Mouse (Mus musculus) testis, adult 2 months (tissue): Measurements from ENCODE around the gene Diras2. TPM values are rescaled to one million over a fixed set of nuclear protein-coding genes. Genes with fewer than 3 reads are reported as not detected.

ENCODE experiments used
- H3K27ac ChIP-seq: fragments of 200-500 bp; 2 replicates; pipeline ENCODE4 v1.5.1; 2012; ENCODE audit warnings: low read depth, low read length; ENCODE audit not compliant: control insufficient read depth, insufficient read depth
- H3K27me3 ChIP-seq: fragments of 200-500 bp; 2 replicates; pipeline ENCODE4 v1.6.1; 2012; ENCODE audit warnings: mild to moderate bottlenecking, low read length, moderate library complexity; ENCODE audit not compliant: control insufficient read depth, insufficient read depth
- H3K36me3 ChIP-seq: fragments of 200-500 bp; 2 replicates; pipeline ENCODE4 v1.6.1; 2012; ENCODE audit warnings: mild to moderate bottlenecking, low read length; ENCODE audit not compliant: control insufficient read depth, insufficient read depth
- H3K4me1 ChIP-seq: fragments of 200-500 bp; 2 replicates; pipeline ENCODE4 v1.6.1; 2012; ENCODE audit warnings: low read length; ENCODE audit not compliant: control insufficient read depth, insufficient read depth
- H3K4me3 ChIP-seq: fragments of 200-500 bp; 2 replicates; pipeline ENCODE4 v1.5.1; 2012; ENCODE audit warnings: low read depth, mild to moderate bottlenecking, low read length, moderate library complexity, mixed read lengths; ENCODE audit not compliant: control insufficient read depth
- CTCF ChIP-seq: fragments of 200-500 bp; IDR thresholded peaks from 2 replicates; pipeline ENCODE4 v1.5.1; 2012; ENCODE audit warnings: low read depth, mild to moderate bottlenecking, inconsistent platforms, low read length, moderate library complexity; ENCODE audit not compliant: control insufficient read depth, insufficient read depth, insufficient replicate concordance
- POLR2A ChIP-seq: fragments of 200-500 bp; IDR thresholded peaks from 2 replicates; pipeline ENCODE4 v1.6.1; 2012; ENCODE audit warnings: low read depth, mild to moderate bottlenecking, inconsistent platforms, low read length, moderate library complexity; ENCODE audit not compliant: control insufficient read depth
- polyA plus RNA-seq: library from polyadenylated mRNA; depleted of rRNA; stranded (reverse); fragments of >200 nt; gene quantifications from 2 replicates; pipeline ENCODE4 v1.2.3, GENCODE M21; 2012

Gene Diras2
- polyA plus RNA-seq, 1 experiment = 2.4 TPM

DNA sequence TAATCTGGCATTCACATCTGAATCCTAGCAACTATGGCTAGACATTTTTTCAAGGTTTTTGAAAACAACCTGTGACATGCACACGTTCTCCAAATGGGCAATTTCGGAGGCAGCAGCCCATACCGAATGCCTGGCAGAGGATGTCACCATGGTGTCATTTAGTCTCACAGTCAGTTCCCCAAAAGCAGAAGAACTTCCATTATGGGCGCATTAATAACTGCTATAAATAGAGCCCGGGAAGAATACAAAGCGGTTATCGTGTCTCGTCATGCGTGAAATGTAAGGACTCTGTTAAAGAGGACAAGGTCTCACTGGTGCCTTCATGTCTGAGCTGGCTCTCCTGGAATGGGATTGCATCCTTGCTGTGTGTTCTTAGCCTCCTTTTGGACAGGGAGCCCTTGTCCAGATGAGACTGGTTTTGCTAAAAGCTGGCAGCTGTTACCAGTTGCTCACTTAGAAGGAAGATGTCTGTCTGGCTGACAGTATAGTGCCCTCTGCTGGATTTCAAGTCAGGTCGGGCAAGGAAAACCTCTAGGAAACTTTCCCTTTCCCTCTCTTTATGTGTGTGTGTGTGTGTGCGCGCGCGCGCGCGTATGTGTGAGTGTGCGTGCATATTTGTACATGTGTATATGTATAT is 34.1 kb upstream of the Diras2 start:
- no peaks in the 10 kb centered on the region for H3K4me1 ChIP-seq
- no peak overlapping the region for H3K4me3 ChIP-seq
- H3K36me3 ChIP-seq = no peaks in the 10 kb centered on the region
- H3K27me3 ChIP-seq = no peaks in the 10 kb centered on the region
- no peak overlapping the region for H3K27ac ChIP-seq
- no peak for TF ChIP-seq POLR2A
- no peak for TF ChIP-seq CTCF

DNA sequence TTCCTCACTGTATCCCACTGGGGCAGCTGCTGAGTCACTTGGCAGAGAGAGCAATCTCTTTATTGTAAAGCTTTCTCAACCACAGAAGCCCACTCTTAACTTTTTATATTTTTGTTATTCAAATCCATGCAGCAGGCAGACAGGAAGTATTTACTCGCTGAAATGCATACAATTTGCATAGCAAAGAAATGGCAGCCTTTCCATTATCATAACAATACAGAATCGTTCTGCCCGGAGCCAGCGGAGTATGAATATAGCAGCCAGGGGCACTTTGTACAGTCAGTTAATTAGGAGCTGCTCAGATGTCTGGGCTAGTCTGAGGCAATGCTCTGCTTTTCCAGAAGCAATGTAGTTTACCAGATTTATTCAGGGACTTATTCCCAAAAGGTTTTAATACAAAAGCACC is 31.1 kb upstream of the Diras2 start:
- H3K4me1 ChIP-seq = no peaks in the 10 kb centered on the region
- H3K4me3 ChIP-seq = no peak overlapping the region
- no peaks in the 10 kb centered on the region for H3K27me3 ChIP-seq
- no peak for TF ChIP-seq CTCF
- TF ChIP-seq POLR2A = no peak
- no peak overlapping the region for H3K27ac ChIP-seq
- H3K36me3 ChIP-seq = no peaks in the 10 kb centered on the region

DNA sequence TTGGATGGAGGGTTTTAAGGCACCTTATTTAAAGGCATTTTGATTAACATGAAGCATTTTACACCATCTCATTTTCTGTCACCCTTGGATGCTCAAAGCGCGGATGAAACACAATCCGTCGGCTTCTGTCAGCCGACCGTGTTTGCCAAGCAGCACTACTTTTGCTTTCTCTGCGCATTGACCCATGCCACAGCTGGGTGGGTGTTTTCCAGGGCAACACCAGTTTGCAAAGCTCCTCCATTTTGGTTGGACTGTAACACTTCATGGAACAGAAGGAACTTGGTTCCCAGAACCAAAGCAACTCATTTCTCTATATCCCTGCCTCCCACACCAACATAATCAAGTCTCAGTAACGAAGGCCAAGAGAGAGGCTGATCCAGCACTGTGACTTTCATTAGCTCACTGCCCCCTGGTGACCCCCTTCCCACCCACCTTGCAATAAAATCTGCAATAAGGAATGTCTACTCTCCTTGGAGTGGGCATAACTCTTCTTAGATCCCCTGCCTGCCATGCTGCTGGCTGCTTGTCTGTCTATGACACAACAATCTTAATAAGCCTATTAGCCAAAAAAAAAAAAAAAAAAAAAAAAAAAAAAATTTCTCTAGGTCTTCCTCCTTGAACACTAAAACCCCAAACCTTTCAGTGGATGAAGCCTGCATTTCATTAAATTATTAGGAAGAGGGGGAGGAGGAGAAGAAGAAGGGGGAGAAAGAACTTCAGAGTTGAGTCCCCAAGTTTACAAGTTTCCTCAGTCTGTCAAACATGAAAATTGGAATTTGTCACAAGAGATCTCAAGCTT is 30.5 kb upstream of the Diras2 start:
- no peak overlapping the region for H3K4me3 ChIP-seq
- no peaks in the 10 kb centered on the region for H3K4me1 ChIP-seq
- no peaks in the 10 kb centered on the region for H3K36me3 ChIP-seq
- H3K27me3 ChIP-seq = no peaks in the 10 kb centered on the region
- H3K27ac ChIP-seq = no peak overlapping the region
- TF ChIP-seq CTCF (no peak), POLR2A (no peak)

DNA sequence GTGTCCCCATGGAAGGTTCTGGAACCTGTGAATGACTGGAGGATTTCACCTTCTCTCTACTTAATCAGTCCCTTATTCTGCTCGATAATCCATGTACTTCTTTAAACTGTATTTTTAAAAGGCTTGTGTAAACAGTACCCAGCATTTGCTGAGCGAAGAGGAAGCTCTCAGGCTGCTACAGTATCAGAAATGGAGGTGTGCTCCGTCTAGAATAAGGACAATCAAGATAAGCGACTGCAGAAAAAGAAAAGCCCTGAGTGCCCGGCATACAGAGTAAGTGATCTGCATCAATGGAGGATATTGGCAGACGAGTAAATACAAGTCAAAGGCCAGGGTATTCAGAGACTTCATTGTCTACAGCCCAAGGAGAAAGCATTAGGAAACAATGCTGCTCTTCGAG is 26.3 kb upstream of the Diras2 start:
- no peak for TF ChIP-seq CTCF
- TF ChIP-seq POLR2A = no peak
- H3K27me3 ChIP-seq = no peaks in the 10 kb centered on the region

DNA sequence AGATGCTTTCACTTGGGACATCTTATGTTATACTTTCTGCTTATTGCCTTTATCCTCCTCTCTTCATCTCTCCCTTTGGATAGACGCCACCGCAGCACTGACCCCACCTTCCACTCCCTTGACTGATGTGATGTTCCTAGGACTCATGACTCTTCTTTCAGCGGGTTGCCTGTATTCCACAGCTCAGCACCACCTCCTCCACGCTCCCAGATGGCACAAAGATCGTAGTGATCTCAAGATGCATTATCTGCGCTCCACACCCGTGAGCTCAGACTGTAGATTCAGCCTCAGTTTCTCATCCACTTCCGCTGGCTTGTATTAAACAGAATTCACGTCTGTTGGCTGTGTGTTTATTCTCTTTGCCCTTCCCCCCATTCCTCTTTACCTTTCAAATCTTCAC is 23.6 kb upstream of the Diras2 start:
- no peaks in the 10 kb centered on the region for H3K36me3 ChIP-seq
- H3K4me3 ChIP-seq = no peak overlapping the region
- no peak for TF ChIP-seq CTCF
- TF ChIP-seq POLR2A = no peak
- no peaks in the 10 kb centered on the region for H3K27me3 ChIP-seq
- H3K4me1 ChIP-seq = no peaks in the 10 kb centered on the region
- H3K27ac ChIP-seq = no peak overlapping the region

More for the DNA sequence above, 26.3 kb upstream of the Diras2 start:
- no peaks in the 10 kb centered on the region for H3K4me1 ChIP-seq
- no peak overlapping the region for H3K27ac ChIP-seq
- H3K36me3 ChIP-seq = no peaks in the 10 kb centered on the region
- no peak overlapping the region for H3K4me3 ChIP-seq

DNA sequence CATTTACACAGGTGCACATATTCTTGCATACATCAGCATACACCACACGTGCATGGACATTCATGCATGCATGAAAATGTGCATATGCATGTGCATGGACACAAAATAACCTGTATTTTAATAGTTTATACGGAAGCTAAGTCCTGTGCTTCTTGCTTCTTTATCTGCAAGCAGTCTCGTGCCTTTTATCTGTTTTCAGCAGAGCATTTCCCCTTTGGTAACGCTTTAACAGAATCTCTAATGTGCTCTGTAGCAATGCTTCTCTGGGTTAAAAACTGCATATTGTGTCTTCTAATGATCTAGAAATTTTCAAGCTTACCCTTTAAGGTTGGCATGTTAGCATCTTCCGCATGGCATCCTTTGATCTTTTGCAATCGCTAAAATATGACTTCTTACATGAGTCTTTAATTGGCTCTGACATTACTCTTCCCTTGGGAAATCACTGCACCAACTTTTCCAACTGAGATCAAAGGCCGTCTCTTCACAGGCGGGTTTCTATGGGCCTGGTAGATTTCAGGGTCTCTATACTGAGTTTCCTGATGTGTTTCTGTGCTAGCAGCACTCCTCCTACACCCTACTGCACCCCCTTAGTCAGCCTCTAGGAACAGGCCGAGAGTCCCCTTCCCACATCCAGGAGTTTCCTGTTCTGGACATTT is 21.9 kb upstream of the Diras2 start:
- TF ChIP-seq POLR2A (no peak), CTCF (no peak)
- no peaks in the 10 kb centered on the region for H3K36me3 ChIP-seq
- no peak overlapping the region for H3K27ac ChIP-seq
- no peaks in the 10 kb centered on the region for H3K4me1 ChIP-seq
- no peak overlapping the region for H3K4me3 ChIP-seq
- no peaks in the 10 kb centered on the region for H3K27me3 ChIP-seq

DNA sequence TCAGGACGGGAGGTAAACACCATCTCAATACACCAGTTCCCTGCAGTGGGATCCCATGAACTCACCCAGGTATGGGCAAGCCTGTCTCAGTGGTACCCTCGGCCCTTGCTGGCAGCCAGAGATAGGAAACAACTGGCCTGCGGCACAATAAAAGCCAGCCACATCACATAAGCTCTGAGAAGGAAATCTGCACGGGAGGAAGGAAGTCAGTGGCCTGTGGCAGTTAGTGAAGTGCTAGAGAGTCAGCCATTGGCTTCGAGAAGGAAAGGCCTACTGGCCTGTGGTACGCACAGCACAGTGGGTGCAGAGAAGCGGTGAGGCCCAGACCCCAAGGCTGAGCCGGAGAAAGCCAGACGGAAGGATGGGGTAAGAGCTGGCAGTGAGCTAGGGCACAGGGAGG is 20.2 kb upstream of the Diras2 start:
- Histone ChIP-seq H3K4me3 (no peak overlapping the region), H3K36me3 (no peaks in the 10 kb centered on the region), H3K27me3 (no peaks in the 10 kb centered on the region), H3K27ac (no peak overlapping the region), H3K4me1 (no peaks in the 10 kb centered on the region)
- no peak for TF ChIP-seq POLR2A
- no peak for TF ChIP-seq CTCF
